Mouse (Mus musculus): ENCODE measurements around the gene Rab3il1. TPM values are rescaled to one million over a fixed set of nuclear protein-coding genes. Genes with fewer than 3 reads are reported as not detected.
A peak's percentile ranks its signal among the peaks of the same experiment; 100 is the strongest.

Gene Rab3il1
- total RNA-seq, 2 experiments from 2014 or later, result 7.9 to 8.7 TPM

GRCm38 (mm10) chr19:9982151-9982851, 19.2 kb upstream of the Rab3il1 start:
- intact Hi-C loops (cut with DNase I), result loop anchor here (2.0 kb wide), 1 partner anchor 28 kb away; no protein-coding TSS in a partner anchor
- peak; percentile 96 to 97 for DNase-seq

GRCm38 (mm10) chr19:9982852-9983542, 18.5 kb upstream of the Rab3il1 start:
- peak in 1 of 2 experiments; percentile 70 for DNase-seq
- intact Hi-C loops (cut with DNase I), result loop anchor here (2.0 kb wide), 1 partner anchor 28 kb away; no protein-coding TSS in a partner anchor

GRCm38 (mm10) chr19:9984111-9985055, 17.1 kb upstream of the Rab3il1 start:
- intact Hi-C loops (cut with DNase I), result no loop called here
- no peak for DNase-seq

- intact Hi-C loops (cut with DNase I), result no loop called here
- no peak for DNase-seq
These were observed 16.1 kb upstream of the Rab3il1 start for GRCm38 (mm10) chr19:9985190-9985899.

- intact Hi-C loops (cut with DNase I), result no loop called here
- DNase-seq, result no peak
These were observed 15.5 kb upstream of the Rab3il1 start for GRCm38 (mm10) chr19:9985900-9986421.

- intact Hi-C loops (cut with DNase I), result no loop called here
- DNase-seq, result no peak
These were observed 14.3 kb upstream of the Rab3il1 start for GRCm38 (mm10) chr19:9987192-9987591.

- intact Hi-C loops (cut with DNase I), result no loop called here
- DNase-seq, result no peak
These were observed 13.9 kb upstream of the Rab3il1 start for GRCm38 (mm10) chr19:9987593-9987992.

- intact Hi-C loops (cut with DNase I), result no loop called here
- peak in 1 of 2 experiments; percentile 46 for DNase-seq
These were observed 12.1 kb upstream of the Rab3il1 start for GRCm38 (mm10) chr19:9989171-9989883.

- intact Hi-C loops (cut with DNase I), result no loop called here
- DNase-seq, result no peak
These were observed 11.6 kb upstream of the Rab3il1 start for GRCm38 (mm10) chr19:9989884-9990256.

- DNase-seq, result peak; percentile 84 to 86
- intact Hi-C loops (cut with DNase I), result loop anchor here (1.0 kb wide), 1 partner anchor 75 kb away; no protein-coding TSS in a partner anchor
These were observed 10.2 kb upstream of the Rab3il1 start for GRCm38 (mm10) chr19:9991304-9991703.

GRCm38 (mm10) chr19:9992011-9992958, 9.2 kb upstream of the Rab3il1 start:
- intact Hi-C loops (cut with DNase I), result no loop called here
- no peak for DNase-seq

- intact Hi-C loops (cut with DNase I), result no loop called here
- DNase-seq, result peak; percentile 90 to 92
These were observed 8.3 kb upstream of the Rab3il1 start for GRCm38 (mm10) chr19:9993036-9993656.

- no peak for DNase-seq
- intact Hi-C loops (cut with DNase I), result no loop called here
These were observed 4.0 kb upstream of the Rab3il1 start for GRCm38 (mm10) chr19:9997204-9998062.

GRCm38 (mm10) chr19:9998063-9998416, 3.4 kb upstream of the Rab3il1 start:
- intact Hi-C loops (cut with DNase I), result no loop called here
- no peak for DNase-seq

- DNase-seq, result no peak
- intact Hi-C loops (cut with DNase I), result no loop called here
These were observed 2.6 kb upstream of the Rab3il1 start for GRCm38 (mm10) chr19:9998736-9999486.

- no peak for DNase-seq
- intact Hi-C loops (cut with DNase I), result loop anchor here (1.0 to 5.0 kb wide), 3 partner anchors 34 to 198 kb away; partner anchors contain the start of gene Fads2
These were observed 1.1 kb upstream of the Rab3il1 start for GRCm38 (mm10) chr19:10000330-10000729.
